Mouse (Mus musculus): ENCODE results near the gene Bloc1s2. TPM values are rescaled to one million over a fixed set of nuclear protein-coding genes. Genes with fewer than 3 reads are reported as not detected.
"Not testable (repeated sequence)": the region's sequence is repeated elsewhere in the genome, so short reads cannot be mapped to it uniquely, and the experiment has no call there.

Bloc1s2 gene
- polyA plus RNA-seq, 1 experiment from 2014 or later, result 105 TPM

- no peaks in the 10 kb centered on the region for H3K9me3 ChIP-seq (replicated peaks)
- no peak overlapping the region for H3K4me3 ChIP-seq
- H3K27ac ChIP-seq, result no peak overlapping the region
- H3K36me3 ChIP-seq, result peaks cover 10% of the 10 kb centered on the region
- H3K4me1 ChIP-seq, result peaks cover 16% of the 10 kb centered on the region
- WGBS, result 79% methylated on average over 2 of the region's 2 CpGs
- H3K27me3 ChIP-seq (ENCODE audit: low read depth, poor library complexity, severe bottlenecking), result peaks cover 12% of the 10 kb centered on the region; the same call in 1 of the 2 replicates
- DNase-seq (ENCODE audit: low spot score), result no peak
Measured at GRCm38 (mm10) chr19:44148991-44149390, 2.7 kb upstream of the Bloc1s2 start.

GRCm38 (mm10) chr19:44148345-44148744, 2.1 kb upstream of the Bloc1s2 start:
- H3K9me3 ChIP-seq (replicated peaks), result no peaks in the 10 kb centered on the region
- H3K4me1 ChIP-seq, result peaks cover 16% of the 10 kb centered on the region
- WGBS, result 29% methylated on average over 2 of the region's 2 CpGs
- peaks cover 12% of the 10 kb centered on the region; the same call in 1 of the 2 replicates for H3K27me3 ChIP-seq (ENCODE audit: low read depth, poor library complexity, severe bottlenecking)
- no peak overlapping the region for H3K27ac ChIP-seq
- H3K4me3 ChIP-seq, result no peak overlapping the region
- peaks cover 16% of the 10 kb centered on the region for H3K36me3 ChIP-seq
- DNase-seq (ENCODE audit: low spot score), result no peak

GRCm38 (mm10) chr19:44146951-44147350, 705 bp upstream of the Bloc1s2 start:
- Histone ChIP-seq H3K9me3 (replicated peaks) (no peaks in the 10 kb centered on the region), H3K4me3 (no peak overlapping the region), H3K4me1 (peaks cover 16% of the 10 kb centered on the region), H3K27me3 (ENCODE audit: low read depth, poor library complexity, severe bottlenecking) (peaks cover 5% of the 10 kb centered on the region; the same call in 1 of the 2 replicates), H3K36me3 (peaks cover 30% of the 10 kb centered on the region), H3K27ac (no peak overlapping the region)
- DNase-seq (ENCODE audit: low spot score), result no peak
- 94% methylated on average over 8 of the region's 8 CpGs for WGBS

- Histone ChIP-seq H3K4me3 (peak overlapping the region; percentile 83), H3K4me1 (peaks cover 16% of the 10 kb centered on the region), H3K27me3 (ENCODE audit: low read depth, poor library complexity, severe bottlenecking) (peaks cover 4% of the 10 kb centered on the region; the same call in 1 of the 2 replicates), H3K27ac (peak overlapping the region; percentile 87), H3K9me3 (replicated peaks) (no peaks in the 10 kb centered on the region), H3K36me3 (peaks cover 35% of the 10 kb centered on the region)
- WGBS, result 66% methylated on average over 9 of the region's 9 CpGs
- DNase-seq (ENCODE audit: low spot score), result no peak
Measured at GRCm38 (mm10) chr19:44146568-44146879, 278 bp upstream of the Bloc1s2 start.

- H3K27me3 ChIP-seq (ENCODE audit: low read depth, poor library complexity, severe bottlenecking), result no peaks in the 10 kb centered on the region
- no peak overlapping the region for H3K4me3 ChIP-seq
- peaks cover 16% of the 10 kb centered on the region for H3K4me1 ChIP-seq
- H3K36me3 ChIP-seq, result peaks cover 54% of the 10 kb centered on the region
- H3K9me3 ChIP-seq (replicated peaks), result no peaks in the 10 kb centered on the region
- no peak for DNase-seq (ENCODE audit: low spot score)
- H3K27ac ChIP-seq, result no peak overlapping the region
- WGBS, result 95% methylated on average over 9 of the region's 9 CpGs
Measured at GRCm38 (mm10) chr19:44144366-44144765, 1.9 kb downstream of the Bloc1s2 start.

GRCm38 (mm10) chr19:44135960-44136485, 10.2 kb downstream of the Bloc1s2 start:
- no peak for DNase-seq (ENCODE audit: low spot score)
- WGBS, result 25% methylated on average over 7 of the region's 7 CpGs
- H3K36me3 ChIP-seq, result peaks cover 50% of the 10 kb centered on the region
- H3K4me3 ChIP-seq, result peak overlapping the region; percentile 88
- H3K9me3 ChIP-seq (replicated peaks), result no peaks in the 10 kb centered on the region
- H3K4me1 ChIP-seq, result peaks cover 8% of the 10 kb centered on the region
- H3K27ac ChIP-seq, result peak overlapping the region; percentile 96; the same call in 1 of the 2 replicates
- H3K27me3 ChIP-seq (ENCODE audit: low read depth, poor library complexity, severe bottlenecking), result no peaks in the 10 kb centered on the region

- H3K4me3 ChIP-seq, result peak within 1 kb of the TSS; percentile 88
- peak; percentile 94 for DNase-seq (ENCODE audit: low spot score)
Measured at GRCm38 (mm10) chr19:44135072-44135959, 10.9 kb downstream of the Bloc1s2 start, which contains the start of gene Cwf19l1. Gene Cwf19l1, minus strand, starts transcription at chr19:44135876.

GRCm38 (mm10) chr19:44132917-44133316, 13.3 kb downstream of the Bloc1s2 start:
- no peak for DNase-seq (ENCODE audit: low spot score)
- Histone ChIP-seq H3K4me1 (peaks cover 8% of the 10 kb centered on the region), H3K4me3 (no peak overlapping the region), H3K9me3 (replicated peaks) (no peaks in the 10 kb centered on the region), H3K36me3 (peaks cover 54% of the 10 kb centered on the region), H3K27me3 (ENCODE audit: low read depth, poor library complexity, severe bottlenecking) (no peaks in the 10 kb centered on the region), H3K27ac (no peak overlapping the region)
- WGBS, result 92% methylated on average over 5 of the region's 5 CpGs

More at GRCm38 (mm10) chr19:44135072-44135959, 10.9 kb downstream of the Bloc1s2 start, which contains the start of gene Cwf19l1:
- H3K36me3 ChIP-seq, result peaks cover 52% of the 10 kb centered on the region
- H3K4me1 ChIP-seq, result peaks cover 8% of the 10 kb centered on the region
- no peaks in the 10 kb centered on the region for H3K27me3 ChIP-seq (ENCODE audit: low read depth, poor library complexity, severe bottlenecking)
- no peaks in the 10 kb centered on the region for H3K9me3 ChIP-seq (replicated peaks)
- peak within 1 kb of the TSS; percentile 96 for H3K27ac ChIP-seq
- under 1% methylated on average over 45 of the region's 45 CpGs for WGBS

- H3K27ac ChIP-seq, result no peak overlapping the region
- H3K27me3 ChIP-seq (ENCODE audit: low read depth, poor library complexity, severe bottlenecking), result no peaks in the 10 kb centered on the region
- H3K36me3 ChIP-seq, result peaks cover 90% of the 10 kb centered on the region
- H3K9me3 ChIP-seq (replicated peaks), result no peaks in the 10 kb centered on the region
- H3K4me1 ChIP-seq, result no peaks in the 10 kb centered on the region
- 95% methylated on average over 2 of the region's 2 CpGs for WGBS
- DNase-seq (ENCODE audit: low spot score), result no peak
- H3K4me3 ChIP-seq, result no peak overlapping the region
Measured at GRCm38 (mm10) chr19:44128560-44128959, 17.7 kb downstream of the Bloc1s2 start.

GRCm38 (mm10) chr19:44127729-44128497, 18.3 kb downstream of the Bloc1s2 start:
- Histone ChIP-seq H3K4me3 (no peak overlapping the region), H3K9me3 (replicated peaks) (no peaks in the 10 kb centered on the region), H3K4me1 (no peaks in the 10 kb centered on the region), H3K27ac (no peak overlapping the region), H3K27me3 (ENCODE audit: low read depth, poor library complexity, severe bottlenecking) (no peaks in the 10 kb centered on the region), H3K36me3 (peaks cover 93% of the 10 kb centered on the region)
- WGBS, result 94% methylated on average over 10 of the region's 10 CpGs
- DNase-seq (ENCODE audit: low spot score), result no peak

GRCm38 (mm10) chr19:44121137-44121536, 25.1 kb downstream of the Bloc1s2 start:
- Histone ChIP-seq H3K9me3 (replicated peaks) (no peaks in the 10 kb centered on the region), H3K4me3 (no peak overlapping the region), H3K4me1 (no peaks in the 10 kb centered on the region), H3K27me3 (ENCODE audit: low read depth, poor library complexity, severe bottlenecking) (no peaks in the 10 kb centered on the region), H3K27ac (no peak overlapping the region), H3K36me3 (peaks cover 97% of the 10 kb centered on the region)
- 92% methylated on average over 7 of the region's 7 CpGs for WGBS
- no peak for DNase-seq (ENCODE audit: low spot score)

- H3K27ac ChIP-seq; DNase-seq (ENCODE audit: low spot score); H3K9me3 ChIP-seq (replicated peaks); H3K27me3 ChIP-seq (ENCODE audit: low read depth, poor library complexity, severe bottlenecking); H3K4me1 ChIP-seq; H3K4me3 ChIP-seq: not testable (repeated sequence)
- peaks cover 97% of the 10 kb centered on the region for H3K36me3 ChIP-seq
- WGBS, result 94% methylated on average over 9 of the region's 9 CpGs
Measured at GRCm38 (mm10) chr19:44120686-44121085, 25.6 kb downstream of the Bloc1s2 start.

- DNase-seq (ENCODE audit: low spot score), result no peak
- Histone ChIP-seq H3K36me3 (peaks cover 92% of the 10 kb centered on the region), H3K4me3 (no peak overlapping the region), H3K27ac (no peak overlapping the region), H3K27me3 (ENCODE audit: low read depth, poor library complexity, severe bottlenecking) (no peaks in the 10 kb centered on the region), H3K9me3 (replicated peaks) (no peaks in the 10 kb centered on the region), H3K4me1 (no peaks in the 10 kb centered on the region)
Measured at GRCm38 (mm10) chr19:44117793-44118192, 28.5 kb downstream of the Bloc1s2 start.

Measured in limb, embryonic 10.5 days (tissue).